Mouse (Mus musculus) MEL (cell line): ENCODE measurements around the gene Fank1. TPM values are rescaled to one million over a fixed set of nuclear protein-coding genes. Genes with fewer than 3 reads are reported as not detected.

Source experiments
- DNase-seq: peaks from one replicate; pipeline ENCODE4 v3.0.0; 2011; ENCODE audit warnings: low read depth, low spot score
- H3K27ac ChIP-seq: 2 replicates; pipeline ENCODE4 v1.5.1; 2012; ENCODE audit warnings: low read depth, mild to moderate bottlenecking, control low read depth, low read length, moderate library complexity; ENCODE audit not compliant: control insufficient read depth
- H3K27me3 ChIP-seq, 2 experiments: fragments of 150-350 bp in 1 of 2; sonication (generic) in 1 of 2; 2 replicates each; pipeline ENCODE4 v1.6.1; 2012; ENCODE audit warnings: low read length in 2 of 2, mild to moderate bottlenecking in 2 of 2, improper control_type of control experiment in 1 of 2, moderate library complexity in 1 of 2; ENCODE audit not compliant: insufficient read depth in 2 of 2, control insufficient read depth in 1 of 2
- H3K36me3 ChIP-seq, 2 experiments: 2 replicates each; pipeline ENCODE4 v1.6.1; 2012 to 2014; ENCODE audit warnings: low read length in 2 of 2, improper control_type of control experiment in 1 of 2, inconsistent platforms in 1 of 2, mild to moderate bottlenecking in 1 of 2; ENCODE audit not compliant: insufficient read depth in 2 of 2, control insufficient read depth in 1 of 2
- H3K4me1 ChIP-seq, 2 experiments: fragments of 150-350 bp in 1 of 2; sonication (generic) in 1 of 2; 2 replicates each; pipeline ENCODE4 v1.6.1; 2012; ENCODE audit warnings: low read length in 2 of 2, improper control_type of control experiment in 1 of 2, mild to moderate bottlenecking in 1 of 2; ENCODE audit not compliant: insufficient read depth in 2 of 2, control insufficient read depth in 1 of 2
- H3K4me3 ChIP-seq, 2 experiments: fragments of 150-350 bp in 1 of 2; sonication (generic) in 1 of 2; 2 replicates each; pipeline ENCODE4 v1.5.1; 2012; ENCODE audit warnings: low read depth in 2 of 2, low read length in 2 of 2, mild to moderate bottlenecking in 2 of 2, moderate library complexity in 2 of 2, control low read depth in 1 of 2, improper control_type of control experiment in 1 of 2; ENCODE audit not compliant: control insufficient read depth in 1 of 2, insufficient read depth in 1 of 2
- H3K79me2 ChIP-seq: 2 replicates; pipeline ENCODE4 v1.6.1; 2012; ENCODE audit warnings: mild to moderate bottlenecking, low read length, moderate library complexity; ENCODE audit not compliant: control insufficient read depth, poor library complexity, insufficient read depth
- H3K9ac ChIP-seq: 2 replicates; pipeline ENCODE4 v1.6.1; 2012; ENCODE audit warnings: low read depth, mild to moderate bottlenecking, control low read depth, low read length, moderate library complexity; ENCODE audit not compliant: control insufficient read depth, poor library complexity, severe bottlenecking
- H3K9me3 ChIP-seq: fragments of 150-350 bp; sonication (generic); replicated peaks from 2 replicates; pipeline ENCODE4 v1.6.1; 2012; ENCODE audit warnings: mild to moderate bottlenecking, low read length, improper control_type of control experiment, moderate library complexity; ENCODE audit not compliant: insufficient read depth
- CTCF ChIP-seq, 3 experiments: IDR thresholded peaks in 2 of 3; conservative IDR thresholded peaks in 1 of 3; 2 replicates each; pipeline ENCODE4 v1.5.1; 2011 to 2012; ENCODE audit warnings: low read length in 3 of 3, low read depth in 2 of 3, mild to moderate bottlenecking in 2 of 3, improper control_type of control experiment in 1 of 3, inconsistent platforms in 1 of 3, mixed read lengths in 1 of 3, moderate library complexity in 1 of 3; ENCODE audit not compliant: control insufficient read depth in 1 of 3, insufficient read depth in 1 of 3, poor library complexity in 1 of 3, severe bottlenecking in 1 of 3
- E2F4 ChIP-seq: IDR thresholded peaks from 2 replicates; pipeline ENCODE4 v1.6.1; 2011; ENCODE audit warnings: low read depth, low read length, improper control_type of control experiment, borderline replicate concordance
- ETS1 ChIP-seq: IDR thresholded peaks from 2 replicates; pipeline ENCODE4 v1.6.1; 2012; ENCODE audit warnings: low read depth, mild to moderate bottlenecking, inconsistent platforms, low read length, improper control_type of control experiment, moderate library complexity
- KAT2A ChIP-seq: conservative IDR thresholded peaks from 2 replicates; pipeline ENCODE4 v1.6.1; 2012; ENCODE audit warnings: low read depth, low read length, improper control_type of control experiment, inconsistent platforms
- MEF2A ChIP-seq: IDR thresholded peaks from 2 replicates; pipeline ENCODE4 v1.6.1; 2014; ENCODE audit warnings: low read depth, mild to moderate bottlenecking, inconsistent platforms, low read length, improper control_type of control experiment; ENCODE audit not compliant: poor library complexity, insufficient replicate concordance, severe bottlenecking; ENCODE audit errors: extremely low read depth
- NELFE ChIP-seq: IDR thresholded peaks from 2 replicates; pipeline ENCODE4 v1.6.1; 2011; ENCODE audit warnings: low read depth, low read length, improper control_type of control experiment
- NRF1 ChIP-seq: IDR thresholded peaks from 2 replicates; pipeline ENCODE4 v1.6.1; 2014; ENCODE audit warnings: low read depth, mild to moderate bottlenecking, inconsistent platforms, low read length, improper control_type of control experiment, moderate library complexity; ENCODE audit not compliant: poor library complexity, insufficient read depth, severe bottlenecking
- POLR2AphosphoS2 ChIP-seq: IDR thresholded peaks from 2 replicates; pipeline ENCODE4 v1.6.1; 2011; ENCODE audit warnings: low read length, improper control_type of control experiment
- POLR2AphosphoS5 ChIP-seq: IDR thresholded peaks from 2 replicates; pipeline ENCODE4 v1.6.1; 2012; ENCODE audit warnings: low read depth, borderline replicate concordance, mild to moderate bottlenecking, inconsistent platforms, low read length, moderate library complexity, mixed read lengths
- RAD21 ChIP-seq: IDR thresholded peaks from 2 replicates; pipeline ENCODE4 v1.6.1; 2011; ENCODE audit warnings: mild to moderate bottlenecking, low read depth, low read length, improper control_type of control experiment
- SIN3A ChIP-seq: IDR thresholded peaks from 2 replicates; pipeline ENCODE4 v1.6.1; 2012; ENCODE audit warnings: low read length, improper control_type of control experiment, inconsistent platforms
- TAL1 ChIP-seq: IDR thresholded peaks from 2 replicates; pipeline ENCODE4 v1.6.1; 2012; ENCODE audit warnings: mild to moderate bottlenecking, inconsistent platforms, low read length, moderate library complexity, mixed read lengths
- TCF12 ChIP-seq: IDR thresholded peaks from 2 replicates; pipeline ENCODE4 v1.6.1; 2014; ENCODE audit warnings: low read depth, mild to moderate bottlenecking, inconsistent platforms, low read length, improper control_type of control experiment, moderate library complexity
- USF1 ChIP-seq: IDR thresholded peaks from 2 replicates; pipeline ENCODE4 v1.6.1; 2014; ENCODE audit warnings: low read depth, mild to moderate bottlenecking, inconsistent platforms, low read length, improper control_type of control experiment, moderate library complexity
- USF2 ChIP-seq, 2 experiments: IDR thresholded peaks; 2 replicates each; pipeline ENCODE4 v1.6.1; 2011 to 2012; ENCODE audit warnings: improper control_type of control experiment in 2 of 2, low read length in 2 of 2, borderline replicate concordance in 1 of 2, inconsistent platforms in 1 of 2, low read depth in 1 of 2, mild to moderate bottlenecking in 1 of 2; ENCODE audit not compliant: insufficient read depth in 1 of 2
- ZKSCAN1 ChIP-seq: IDR thresholded peaks from 2 replicates; pipeline ENCODE4 v1.6.1; 2012; ENCODE audit warnings: low read depth, mild to moderate bottlenecking, inconsistent platforms, low read length, improper control_type of control experiment, moderate library complexity
- ZNF384 ChIP-seq: IDR thresholded peaks from 2 replicates; pipeline ENCODE4 v1.6.1; 2012; ENCODE audit warnings: low read depth, mild to moderate bottlenecking, inconsistent platforms, low read length, improper control_type of control experiment
- polyA plus RNA-seq, 2 experiments: library from polyadenylated mRNA; stranded (reverse) in 1 of 2; unstranded in 1 of 2; fragments of >175 nt in 1 of 2; fragments of >200 nt in 1 of 2; gene quantifications; 2 replicates each; pipeline versions ENCODE4 v1.2.1 to v1.2.4; 2012; ENCODE audit warnings: low replicate concordance in 2 of 2, low read depth in 1 of 2; ENCODE audit not compliant: insufficient read length in 2 of 2, insufficient read depth in 1 of 2, missing spikeins in 1 of 2
- total RNA-seq: library from RNA; depleted of rRNA; stranded (reverse); fragments of 300-350 nt; gene quantifications from 2 replicates; pipeline ENCODE4 v1.2.3, GENCODE M21; 2012

Fank1 gene
- total and polyA plus RNA-seq, 3 experiments = 0.17 to 1.8 TPM; not detected in 1

GRCm38 (mm10) chr7:133908966-133909365 is 132.3 kb downstream of the Fank1 start:
- Histone ChIP-seq H3K27me3 (no peaks in the 10 kb centered on the region), H3K27ac (no peak overlapping the region), H3K4me3 (no peak overlapping the region), H3K79me2 (no peaks in the 10 kb centered on the region), H3K9me3 (no peaks in the 10 kb centered on the region), H3K36me3 (no peaks in the 10 kb centered on the region), H3K9ac (no peak overlapping the region), H3K4me1 (no peaks in the 10 kb centered on the region)
- DNase-seq = no peak
- TF ChIP-seq NELFE (no peak), POLR2AphosphoS2 (no peak), TCF12 (no peak), MEF2A (no peak), KAT2A (no peak)

- Histone ChIP-seq H3K9me3 (no peaks in the 10 kb centered on the region), H3K27me3 (no peaks in the 10 kb centered on the region), H3K4me1 (no peaks in the 10 kb centered on the region), H3K36me3 (no peaks in the 10 kb centered on the region), H3K9ac (no peak overlapping the region), H3K4me3 (no peak overlapping the region), H3K79me2 (no peaks in the 10 kb centered on the region), H3K27ac (no peak overlapping the region)
- no peak for DNase-seq
- TF ChIP-seq ZNF384 = no peak
- no peak for TF ChIP-seq USF1
- TF ChIP-seq RAD21 = no peak
- TF ChIP-seq ETS1 = no peak
- TF ChIP-seq SIN3A = no peak
- TF ChIP-seq E2F4 = no peak
- TF ChIP-seq NRF1 = no peak
Measured at GRCm38 (mm10) chr7:133909833-133910375, 133.2 kb downstream of the Fank1 start.

DNA sequence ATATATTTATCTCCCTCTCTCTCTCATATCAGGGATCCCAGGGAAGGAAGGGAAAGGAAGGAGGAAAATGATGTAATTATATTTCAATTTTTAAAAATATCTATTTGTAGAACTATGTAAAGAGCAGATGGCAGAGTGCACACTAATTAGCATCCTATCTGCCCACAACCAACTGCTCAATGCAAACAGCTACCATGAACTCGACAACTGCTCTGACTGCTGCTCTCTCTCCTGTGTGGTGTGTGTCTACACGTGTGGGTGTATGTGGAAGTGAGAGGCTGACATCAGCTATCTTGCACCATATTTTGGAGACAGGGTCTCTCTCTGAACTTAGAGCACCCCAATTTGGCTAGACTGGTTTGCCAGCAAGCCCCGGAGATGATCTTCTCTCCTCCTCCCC is 135.2 kb downstream of the Fank1 start:
- Histone ChIP-seq H3K36me3 (no peaks in the 10 kb centered on the region), H3K27me3 (no peaks in the 10 kb centered on the region)
- TF ChIP-seq POLR2AphosphoS2 (no peak), USF2 (IDR thresholded peaks at IDR 0.05; ENCODE audit: borderline replicate concordance in 1 of 2, insufficient read depth in 1 of 2, low read depth in 1 of 2, low read length in 2 of 2) (no peak), ZKSCAN1 (no peak), CTCF (IDR thresholded peaks at IDR 0.05 in 2 of 3, conservative IDR thresholded peaks at IDR 0.05 in 1 of 3; ENCODE audit: control insufficient read depth in 1 of 3, insufficient read depth in 1 of 3, low read depth in 2 of 3, low read length in 3 of 3, poor library complexity in 1 of 3, severe bottlenecking in 1 of 3) (no peak), MEF2A (no peak), TAL1 (no peak), POLR2AphosphoS5 (no peak)
- TF ChIP-seq, all 39 proteins: peak for 0
- DNase-seq = no peak
- no peaks in the 10 kb centered on the region for H3K79me2 ChIP-seq
- H3K4me3 ChIP-seq = no peak overlapping the region
- H3K9ac ChIP-seq = no peak overlapping the region
- H3K27ac ChIP-seq = no peak overlapping the region
- no peaks in the 10 kb centered on the region for H3K4me1 ChIP-seq
- no peaks in the 10 kb centered on the region for H3K9me3 ChIP-seq
